Mouse (Mus musculus) lung, postnatal 0 days (tissue): ENCODE measurements around the gene Lyrm9. TPM values are rescaled to one million over a fixed set of nuclear protein-coding genes. Genes with fewer than 3 reads are reported as not detected.

Experiments used
- ATAC-seq: fragments of 200-750 bp; cut with Nextera tagmentation; 2 replicates; pipeline ENCODE4 v1.8.0; 2017; ENCODE audit warnings: moderate library complexity
- DNase-seq: peaks from one replicate; pipeline ENCODE4 v3.0.0-alpha.2; 2016; ENCODE audit warnings: low spot score
- H3K27ac ChIP-seq: fragments of 300-500 bp; sonication (generic); 2 replicates; pipeline ENCODE4 v1.5.1; 2014; ENCODE audit warnings: antibody characterized with exemption, mild to moderate bottlenecking, low read length, mixed read lengths
- H3K27me3 ChIP-seq: fragments of 300-500 bp; sonication (generic); replicated peaks from 2 replicates; pipeline ENCODE4 v1.6.1; 2014; ENCODE audit warnings: low read length, mixed read lengths; ENCODE audit not compliant: insufficient read depth
- H3K36me3 ChIP-seq: fragments of 300-500 bp; sonication (generic); 2 replicates; pipeline ENCODE4 v1.6.1; 2014; ENCODE audit warnings: low read length, mixed read lengths; ENCODE audit not compliant: insufficient read depth
- H3K4me1 ChIP-seq: fragments of 300-500 bp; sonication (generic); 2 replicates; pipeline ENCODE4 v1.6.1; 2014; ENCODE audit warnings: antibody characterized with exemption, low read depth, low read length, mixed read lengths; ENCODE audit not compliant: insufficient read depth
- H3K4me2 ChIP-seq: fragments of 300-500 bp; sonication (generic); replicated peaks from 2 replicates; pipeline ENCODE4 v1.6.1; 2014; ENCODE audit warnings: low read depth, mild to moderate bottlenecking, low read length, moderate library complexity, mixed read lengths
- H3K4me3 ChIP-seq: fragments of 300-500 bp; sonication (generic); 2 replicates; pipeline ENCODE4 v1.5.1; 2014; ENCODE audit warnings: low read depth, low read length
- H3K9ac ChIP-seq: fragments of 300-500 bp; sonication (generic); replicated peaks from 2 replicates; pipeline ENCODE4 v1.6.1; 2014; ENCODE audit warnings: low read depth, mild to moderate bottlenecking
- H3K9me3 ChIP-seq: fragments of 300-500 bp; sonication (generic); 2 replicates; pipeline ENCODE4 v1.6.1; 2016; ENCODE audit warnings: low read length, mixed read lengths
- CTCF ChIP-seq: IDR thresholded peaks from 2 replicates; pipeline ENCODE4 v1.5.1; 2016; ENCODE audit warnings: antibody characterized with exemption, mild to moderate bottlenecking
- EP300 ChIP-seq: IDR thresholded peaks from 2 replicates; pipeline ENCODE4 v1.6.1; 2016; ENCODE audit warnings: antibody characterized with exemption, mild to moderate bottlenecking, control low read depth
- WGBS: fragments of 180-500 bp; shearing (Covaris S2); extraction: QIAGEN DNeasy Blood & Tissue Kit; methylation state at CpG from one replicate; pipeline ENCODE4 v1.1.7; 2014; 5-methylcytosine and 5-hydroxymethylcytosine counted together
- polyA plus RNA-seq: library from polyadenylated mRNA; unstranded; fragments of >200 nt; fragmentation: Nextera tagmentation; extraction: Ambion mirVana; gene quantifications from 2 replicates; pipeline ENCODE4 v1.2.1, GENCODE M21; 2015

Lyrm9 gene
- polyA plus RNA-seq, 1 experiment from 2014 or later = 5.7 TPM

DNA sequence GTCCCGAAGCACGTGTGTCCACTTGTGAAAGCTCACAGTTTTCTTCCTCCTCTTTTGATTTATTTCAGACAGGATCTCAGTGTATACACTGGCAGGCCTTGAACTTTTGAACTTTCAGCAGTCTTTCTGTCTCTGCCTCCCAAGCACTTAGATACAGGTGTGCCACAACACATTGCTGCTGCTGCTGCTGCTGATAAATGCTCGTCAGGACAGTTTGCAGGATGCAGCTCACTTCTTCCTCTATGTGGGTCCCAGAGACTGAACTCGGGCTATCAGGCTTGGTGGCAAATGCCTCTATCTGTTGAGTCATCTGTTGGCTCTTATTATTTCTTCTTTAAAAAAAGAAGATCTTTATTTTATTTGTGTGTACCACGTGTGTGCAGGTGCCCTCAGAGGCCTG lies 13.8 kb downstream of the Lyrm9 start:
- Histone ChIP-seq H3K9me3 (no peaks in the 10 kb centered on the region), H3K27ac (no peak overlapping the region), H3K27me3 (no peaks in the 10 kb centered on the region), H3K4me2 (no peak overlapping the region), H3K4me1 (no peaks in the 10 kb centered on the region), H3K4me3 (no peak overlapping the region), H3K36me3 (no peaks in the 10 kb centered on the region), H3K9ac (no peak overlapping the region)
- WGBS = 44% methylated on average over 5 of the region's 5 CpGs
- DNase-seq (no peak), ATAC-seq (no peak)
- TF ChIP-seq CTCF = no peak
- no peak for TF ChIP-seq EP300

DNA sequence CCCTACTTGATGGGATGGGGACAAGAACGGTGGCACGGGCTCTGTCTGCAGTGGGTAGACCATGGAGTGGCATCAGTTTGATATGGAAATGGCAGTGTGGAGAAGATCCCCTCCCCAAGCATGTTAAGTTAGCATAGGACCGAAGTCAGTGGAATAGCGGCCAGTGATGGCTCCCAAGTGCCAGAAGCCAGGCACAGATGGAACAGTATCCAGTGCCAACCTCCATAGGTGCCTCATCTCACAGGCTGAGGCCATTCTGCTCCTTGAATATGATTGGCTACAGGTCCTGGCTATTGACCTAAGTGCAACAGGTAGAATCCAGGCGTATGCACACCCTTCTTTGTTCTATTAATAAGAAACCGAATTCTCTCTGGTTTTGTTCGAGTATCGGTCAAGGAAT lies 15.6 kb downstream of the Lyrm9 start:
- H3K4me3 ChIP-seq = no peak overlapping the region
- H3K9me3 ChIP-seq = no peaks in the 10 kb centered on the region
- WGBS = 87% methylated on average over 8 of the region's 8 CpGs
- H3K9ac ChIP-seq = no peak overlapping the region
- DNase-seq = no peak
- no peaks in the 10 kb centered on the region for H3K27me3 ChIP-seq
- no peak for ATAC-seq
- H3K4me1 ChIP-seq = no peaks in the 10 kb centered on the region
- no peak overlapping the region for H3K4me2 ChIP-seq
- TF ChIP-seq CTCF (no peak), EP300 (no peak)
- H3K36me3 ChIP-seq = no peaks in the 10 kb centered on the region
- no peak overlapping the region for H3K27ac ChIP-seq

DNA sequence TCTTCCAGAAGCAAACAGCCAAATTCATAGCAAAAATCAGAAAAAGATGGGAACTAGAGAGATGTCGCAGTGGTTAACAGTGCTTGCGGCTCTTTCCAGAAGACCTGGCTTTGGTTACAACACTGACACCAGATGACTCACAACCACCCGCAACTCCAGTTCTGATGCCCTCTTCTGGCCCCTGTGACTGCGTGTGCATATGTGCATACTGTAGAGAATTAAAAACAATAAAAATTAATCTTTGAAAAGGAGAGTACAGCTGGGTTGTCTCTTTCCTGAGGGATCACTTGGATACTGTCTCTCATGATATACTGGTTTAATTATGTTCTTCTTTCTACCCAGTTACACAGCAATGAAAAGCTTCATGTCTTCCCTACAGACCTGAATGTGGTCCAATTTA lies 20.2 kb downstream of the Lyrm9 start:
- ATAC-seq = no peak
- TF ChIP-seq CTCF (no peak), EP300 (no peak)
- no peaks in the 10 kb centered on the region for H3K9me3 ChIP-seq
- H3K4me2 ChIP-seq = no peak overlapping the region
- H3K27me3 ChIP-seq = no peaks in the 10 kb centered on the region
- H3K4me1 ChIP-seq = no peaks in the 10 kb centered on the region
- H3K27ac ChIP-seq = no peak overlapping the region
- WGBS = 93% methylated on average over 4 of the region's 4 CpGs
- H3K4me3 ChIP-seq = no peak overlapping the region
- DNase-seq = no peak
- no peaks in the 10 kb centered on the region for H3K36me3 ChIP-seq
- H3K9ac ChIP-seq = no peak overlapping the region

DNA sequence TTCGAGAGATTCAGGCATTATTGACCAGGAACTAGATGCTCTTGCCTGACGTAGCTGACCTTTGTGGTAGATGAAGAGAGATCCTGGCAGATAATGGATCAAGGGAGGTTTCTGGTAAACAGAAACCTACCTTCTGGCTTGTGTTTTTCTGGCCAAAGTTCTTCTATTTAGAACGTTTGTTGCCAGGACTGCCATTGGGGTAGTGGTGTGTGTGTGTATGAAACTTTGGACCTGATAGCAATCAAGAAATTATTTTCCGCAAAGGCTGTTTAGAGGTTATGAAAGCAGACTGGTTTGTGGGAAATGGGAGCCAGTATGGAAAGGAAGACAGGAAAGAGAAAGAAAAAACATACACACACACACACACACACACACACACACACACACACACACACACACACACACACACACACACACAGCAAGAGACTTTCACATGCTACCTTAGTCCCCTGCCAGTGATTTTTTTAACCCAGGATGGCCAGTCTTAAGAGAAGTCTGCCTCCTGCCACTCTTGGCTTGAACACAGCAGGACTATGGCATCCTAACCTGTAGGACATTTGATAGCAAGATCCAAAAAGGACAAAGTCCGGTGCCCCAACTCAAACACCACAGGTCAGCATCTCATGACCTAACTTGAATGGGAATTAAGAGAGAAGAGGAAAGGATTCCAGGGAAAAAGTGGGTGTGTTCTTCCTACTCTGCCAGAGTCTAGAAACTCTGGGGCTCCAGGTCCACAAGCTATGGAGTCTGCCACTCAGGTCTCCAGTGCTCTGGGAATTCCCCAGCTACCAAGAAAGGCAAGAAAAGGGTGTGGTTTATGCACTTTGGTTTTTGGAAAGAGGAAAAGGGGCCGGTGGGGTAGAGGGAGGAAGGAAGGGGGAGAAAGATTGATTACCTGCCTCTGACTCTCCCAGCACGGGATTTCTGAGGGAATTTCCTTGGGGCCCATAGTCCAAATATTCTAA lies 21.8 kb downstream of the Lyrm9 start:
- Histone ChIP-seq H3K27me3 (no peaks in the 10 kb centered on the region), H3K4me2 (no peak overlapping the region), H3K27ac (no peak overlapping the region), H3K36me3 (no peaks in the 10 kb centered on the region), H3K9ac (no peak overlapping the region), H3K4me1 (no peaks in the 10 kb centered on the region), H3K9me3 (no peaks in the 10 kb centered on the region), H3K4me3 (no peak overlapping the region)
- no peak for DNase-seq
- no peak for ATAC-seq
- TF ChIP-seq CTCF = no peak
- TF ChIP-seq EP300 = no peak
- WGBS = 41% methylated on average over 7 of the region's 7 CpGs

DNA sequence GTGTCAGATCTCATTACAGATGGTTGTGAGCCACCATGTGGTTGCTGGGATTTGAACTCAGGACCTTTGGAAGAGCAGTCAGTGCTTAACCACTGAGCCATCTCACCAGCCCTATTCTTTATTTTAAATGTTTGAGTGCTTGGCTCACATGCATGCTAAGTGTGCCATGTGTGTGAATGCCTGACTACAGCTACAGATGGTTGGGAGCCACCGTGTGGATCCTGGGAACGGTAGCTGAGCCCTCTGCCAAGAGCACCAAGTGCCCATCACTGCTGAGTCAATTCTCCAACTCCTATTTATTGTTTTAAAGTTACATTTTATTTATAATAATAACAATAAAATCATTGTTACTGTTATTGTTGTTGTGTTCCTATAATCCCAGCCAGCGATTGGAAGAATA lies 23.5 kb downstream of the Lyrm9 start:
- Histone ChIP-seq H3K27ac (no peak overlapping the region), H3K36me3 (no peaks in the 10 kb centered on the region), H3K4me2 (no peak overlapping the region), H3K9ac (no peak overlapping the region), H3K27me3 (no peaks in the 10 kb centered on the region), H3K4me3 (no peak overlapping the region), H3K9me3 (no peaks in the 10 kb centered on the region), H3K4me1 (no peaks in the 10 kb centered on the region)
- ATAC-seq = no peak
- TF ChIP-seq CTCF (no peak), EP300 (no peak)
- no peak for DNase-seq
- 76% methylated on average over 3 of the region's 3 CpGs for WGBS

DNA sequence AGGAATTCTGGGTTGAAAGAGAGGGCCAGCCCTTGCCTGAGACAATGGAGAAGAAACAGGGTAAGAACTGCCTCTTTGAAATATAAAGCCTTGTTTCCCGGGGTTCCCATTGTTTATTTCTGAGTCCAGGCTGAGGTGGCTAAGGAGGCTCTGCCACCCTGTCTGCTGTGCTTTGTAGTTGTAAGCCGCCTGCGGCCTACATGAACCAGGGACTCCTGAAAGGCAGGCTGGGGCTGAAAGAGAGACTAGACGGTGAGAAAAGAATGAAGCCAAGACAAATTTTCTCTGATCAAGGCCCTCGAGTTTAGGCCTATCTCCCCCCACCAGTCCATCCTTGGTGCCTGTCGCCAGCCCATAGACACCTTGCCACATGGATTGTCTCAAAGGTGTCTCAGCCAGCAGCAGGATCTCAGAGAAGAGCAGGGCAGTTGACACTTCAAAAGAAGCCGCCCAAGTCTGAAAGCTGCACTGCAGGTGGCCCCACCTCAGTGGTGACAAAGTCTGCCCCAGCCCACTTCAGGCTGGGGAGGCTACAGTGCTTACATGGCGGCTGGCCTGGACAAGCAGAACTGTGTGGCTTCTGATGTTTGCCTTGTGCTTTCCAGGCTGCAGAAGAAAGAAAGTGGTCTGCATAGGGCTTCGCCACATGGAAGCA lies 25.0 kb downstream of the Lyrm9 start:
- no peaks in the 10 kb centered on the region for H3K9me3 ChIP-seq
- no peaks in the 10 kb centered on the region for H3K27me3 ChIP-seq
- H3K4me3 ChIP-seq = no peak overlapping the region
- H3K36me3 ChIP-seq = no peaks in the 10 kb centered on the region
- no peak overlapping the region for H3K27ac ChIP-seq
- no peak for ATAC-seq
- no peak overlapping the region for H3K9ac ChIP-seq
- no peak overlapping the region for H3K4me2 ChIP-seq
- DNase-seq = no peak
- TF ChIP-seq CTCF (no peak), EP300 (no peak)
- WGBS = 40% methylated on average over 9 of the region's 9 CpGs
- no peaks in the 10 kb centered on the region for H3K4me1 ChIP-seq
